Mouse (Mus musculus): ENCODE measurements around the gene Tspo. TPM values are rescaled to one million over a fixed set of nuclear protein-coding genes. Genes with fewer than 3 reads are reported as not detected.

The Tspo gene
- 10 to 100 TPM in 2 of 4 experiments, 1 to 10 TPM in 2; 7.0 to 23.0 (median 12.5) TPM for total RNA-seq (2022)

GRCm38 (mm10) chr15:83563327-83563856 lies at the start of gene Tspo, which contains the start of gene Mcat:
Gene Tspo, plus strand, starts transcription at chr15:83563592.
Gene Mcat, minus strand, starts transcription at chr15:83563787.
- DNase-seq (ENCODE audit: low spot score in 2 of 2), result no peak

DNA sequence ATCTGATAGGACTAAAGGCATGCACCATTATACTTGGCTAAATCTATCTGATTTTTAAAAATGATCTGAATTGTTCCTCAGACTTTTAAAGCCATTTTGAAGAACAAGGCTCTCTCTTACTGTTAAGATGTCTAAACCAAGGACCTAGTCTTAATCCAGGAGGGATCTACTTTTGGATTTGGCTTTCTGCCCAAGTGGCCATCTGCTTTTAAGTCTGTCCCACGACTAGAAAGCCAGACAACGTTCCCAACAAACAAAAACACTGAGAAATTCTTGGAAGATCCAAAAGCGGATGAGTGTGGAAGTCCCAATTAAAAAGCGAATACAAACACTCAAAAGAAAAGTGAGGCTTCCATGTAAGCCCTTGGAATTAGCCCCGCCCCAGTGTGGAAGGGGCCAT lies 48.4 kb upstream of the Tspo start:
- peak in 1 of 2 experiments; percentile 18 for DNase-seq (ENCODE audit: low spot score in 2 of 2)

DNA sequence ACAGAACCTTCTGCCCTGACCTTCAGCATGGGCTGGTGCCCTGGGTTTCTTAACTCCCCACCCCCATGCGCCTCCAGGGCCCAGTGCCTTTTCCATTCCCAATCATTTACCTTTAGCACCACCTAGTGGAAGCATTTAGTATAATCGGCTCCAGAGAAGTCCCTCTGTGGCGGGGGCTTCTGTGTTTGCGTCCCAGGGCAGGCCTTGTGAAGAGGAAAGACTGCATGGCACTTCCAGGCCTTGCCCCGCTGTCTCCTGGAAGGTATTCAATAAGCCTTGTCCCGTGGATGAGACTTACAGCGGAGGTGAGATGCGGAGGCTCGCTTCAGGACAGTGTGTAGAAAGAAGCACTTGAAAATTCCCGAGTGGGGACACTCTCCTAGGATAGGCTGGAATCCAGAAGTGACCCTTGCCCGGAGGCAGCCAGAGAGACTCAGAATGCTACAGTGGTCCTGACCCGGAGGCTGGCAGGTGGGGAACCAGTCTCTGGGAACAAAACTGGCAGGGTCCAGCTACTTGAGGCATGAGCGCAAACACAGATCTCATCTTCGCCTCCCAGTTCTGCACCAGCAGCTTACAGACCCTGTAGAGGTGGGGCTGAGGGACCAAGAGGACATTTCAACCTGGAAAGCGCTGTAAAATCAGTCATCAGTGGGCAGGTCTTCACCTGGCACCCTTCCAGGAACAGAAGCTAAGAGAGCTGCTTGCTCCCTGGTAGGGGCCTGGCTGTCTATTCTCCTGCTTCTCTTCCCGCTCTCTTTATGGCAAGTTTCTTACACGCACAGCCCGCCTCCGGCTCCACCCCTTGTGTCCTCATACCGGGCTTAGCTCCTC lies 45.0 kb upstream of the Tspo start:
- peak in 1 of 2 experiments; percentile 41 for DNase-seq (ENCODE audit: low spot score in 2 of 2)

DNA sequence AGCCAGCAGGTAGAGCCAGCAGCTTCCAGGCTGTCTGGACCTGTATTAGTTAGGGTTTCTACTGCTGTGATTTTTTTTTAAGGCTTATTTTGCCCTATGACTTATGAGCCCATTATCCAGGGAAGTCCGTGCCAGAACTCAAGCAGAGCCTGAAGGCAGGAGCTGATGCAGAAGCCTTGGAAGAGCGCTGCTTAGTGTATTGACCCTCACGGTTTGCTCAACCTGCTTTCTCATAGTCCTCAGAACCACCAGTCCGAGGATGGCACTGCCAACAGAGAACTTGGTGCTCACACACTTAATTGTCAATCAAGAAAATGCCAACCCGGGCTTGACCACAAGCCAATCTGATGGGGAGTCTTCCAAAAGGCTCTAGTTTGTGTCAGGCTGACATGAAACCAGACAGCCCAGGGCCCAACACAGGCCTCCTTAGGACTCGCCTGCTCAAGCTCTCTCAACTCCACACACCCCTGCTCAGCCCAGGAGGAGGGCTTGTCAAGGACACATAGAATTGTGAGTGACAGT lies 42.5 kb upstream of the Tspo start:
- no peak for DNase-seq (ENCODE audit: low spot score in 2 of 2)

DNA sequence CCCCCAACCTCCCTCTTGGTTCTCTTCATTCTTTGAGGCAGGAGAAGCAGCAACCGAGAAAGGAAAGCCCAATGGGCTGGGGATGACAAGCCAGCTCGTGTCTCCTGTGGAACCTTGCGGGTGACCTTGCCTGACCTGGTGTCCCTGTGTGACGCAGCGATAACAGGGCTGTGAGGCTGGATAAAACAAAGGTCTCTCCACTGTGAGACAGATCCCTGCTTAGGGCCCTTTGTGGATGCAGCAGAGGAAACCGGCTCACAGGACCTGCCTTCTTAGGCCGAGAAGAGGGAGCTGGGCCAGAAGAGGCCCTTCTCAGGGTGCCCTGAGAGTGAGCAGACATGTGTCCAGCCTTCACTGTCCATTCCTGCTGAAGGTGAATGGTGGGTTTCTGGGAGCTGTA lies 40.2 kb upstream of the Tspo start:
- no peak for DNase-seq (ENCODE audit: low spot score in 2 of 2)

DNA sequence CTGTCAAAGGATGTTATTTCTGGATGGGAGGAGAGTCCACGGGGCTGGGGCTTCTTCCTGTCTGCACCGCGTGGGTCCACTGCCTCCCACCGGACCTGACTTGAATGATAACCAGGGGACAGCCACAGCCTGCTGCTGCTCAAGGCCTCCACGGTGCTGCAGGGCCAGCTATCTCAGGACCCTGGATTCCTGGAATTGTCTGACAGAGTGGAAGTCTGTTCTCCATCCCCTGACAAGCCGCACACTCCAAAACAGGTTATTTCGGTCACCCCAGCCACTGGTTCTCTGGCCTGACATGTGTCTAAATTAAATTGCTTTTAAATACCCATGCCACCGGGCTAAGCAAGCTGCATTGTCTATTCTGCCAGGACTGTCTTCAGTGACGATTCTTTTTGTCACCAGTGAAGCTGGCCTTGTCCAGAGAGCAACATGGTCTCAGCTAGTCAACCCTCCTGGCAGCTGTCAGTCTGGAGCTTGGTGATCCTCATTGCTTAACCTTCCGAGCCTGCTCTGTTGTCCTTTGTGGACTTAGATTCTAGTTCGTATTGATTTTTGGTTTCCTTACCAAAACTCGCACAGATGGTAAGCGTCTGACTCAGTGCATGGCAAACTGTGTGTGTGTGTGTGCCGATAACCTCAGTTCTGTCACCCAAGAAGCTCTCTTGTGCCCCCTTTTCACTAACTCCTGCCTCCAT lies 39.6 kb upstream of the Tspo start:
- DNase-seq (ENCODE audit: low spot score in 2 of 2), result no peak

DNA sequence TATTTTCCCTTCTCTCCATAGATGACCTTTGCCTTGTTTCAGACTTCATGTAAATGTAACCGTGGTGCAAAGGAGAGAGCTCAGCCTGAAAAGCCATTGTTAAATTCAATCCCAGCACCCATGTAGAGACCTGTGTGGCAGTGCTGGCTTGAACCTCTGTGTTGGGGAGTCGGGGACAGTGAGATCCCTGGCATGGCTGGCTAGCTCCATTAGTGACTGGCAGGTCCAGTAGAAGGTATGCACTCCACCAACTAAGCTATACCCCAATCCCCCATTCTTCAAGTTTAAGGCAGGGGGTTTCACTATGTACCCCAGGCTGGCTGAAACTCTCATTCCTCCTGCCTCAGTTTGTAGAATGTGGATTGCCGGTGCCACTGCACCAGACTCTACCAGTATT lies 39.1 kb upstream of the Tspo start:
- no peak for DNase-seq (ENCODE audit: low spot score in 2 of 2)

DNA sequence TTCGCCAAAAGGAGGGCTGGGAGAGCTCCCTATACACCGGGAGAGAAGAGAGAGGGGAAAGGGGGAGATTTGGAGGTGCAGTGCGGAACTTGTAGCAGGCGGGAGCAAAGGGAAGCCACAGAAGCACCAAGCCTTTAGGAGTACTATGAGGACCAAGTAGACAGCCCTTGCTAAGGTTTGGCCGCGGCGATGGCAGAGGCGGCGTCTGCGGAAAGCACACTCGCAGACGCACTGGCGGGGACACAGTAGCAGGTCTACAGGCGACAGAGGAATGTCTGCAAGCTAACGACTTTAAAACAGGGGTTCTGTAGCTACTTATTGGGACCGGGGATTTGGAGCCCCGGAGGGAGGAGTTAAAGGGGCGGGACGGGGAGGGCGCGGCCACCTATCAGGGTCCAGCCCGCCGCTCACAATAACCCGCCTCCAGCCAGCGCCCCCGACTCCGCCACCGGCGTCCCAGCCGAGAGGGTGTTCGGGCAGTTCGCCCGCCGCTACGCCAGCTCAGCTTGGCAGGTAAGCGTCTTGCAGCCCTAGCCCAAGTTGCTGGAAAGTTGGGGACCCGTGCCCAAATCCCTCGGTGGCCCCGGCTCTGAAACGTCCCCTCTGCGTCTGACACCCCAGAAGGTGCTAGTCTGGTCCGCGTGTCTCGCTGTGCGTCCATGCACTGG lies 36.8 kb upstream of the Tspo start, which contains the start of gene Bik:
Bik (plus strand) TSS at position 439 of the 668 bp plus-strand sequence.
- DNase-seq (ENCODE audit: low spot score in 2 of 2), result no peak

GRCm38 (mm10) chr15:83527092-83527437 lies 36.3 kb upstream of the Tspo start:
- no peak for DNase-seq (ENCODE audit: low spot score in 2 of 2)

DNA sequence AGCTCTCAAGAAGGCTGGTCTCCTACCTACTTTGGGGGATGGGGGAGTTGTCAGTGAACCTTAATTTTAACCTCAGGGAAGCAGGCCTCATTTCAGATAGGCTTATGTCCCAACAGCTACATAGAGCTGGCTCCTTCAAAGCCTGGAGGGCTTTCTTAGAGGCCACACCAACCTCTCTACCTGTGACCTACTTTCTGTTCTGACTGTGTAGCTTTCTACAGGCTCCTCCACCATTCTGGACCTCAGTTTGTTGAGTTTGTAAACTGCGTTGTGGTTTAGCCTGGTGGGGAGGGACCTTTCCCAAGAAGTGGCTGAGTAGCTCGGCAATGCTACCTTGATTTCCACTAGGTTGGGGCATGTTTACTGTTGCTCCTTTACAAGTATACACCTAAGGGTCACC lies 35.6 kb upstream of the Tspo start:
- no peak for DNase-seq (ENCODE audit: low spot score in 2 of 2)

- no peak for DNase-seq (ENCODE audit: low spot score in 2 of 2)
Observed at GRCm38 (mm10) chr15:83528892-83529291, 34.5 kb upstream of the Tspo start.

DNA sequence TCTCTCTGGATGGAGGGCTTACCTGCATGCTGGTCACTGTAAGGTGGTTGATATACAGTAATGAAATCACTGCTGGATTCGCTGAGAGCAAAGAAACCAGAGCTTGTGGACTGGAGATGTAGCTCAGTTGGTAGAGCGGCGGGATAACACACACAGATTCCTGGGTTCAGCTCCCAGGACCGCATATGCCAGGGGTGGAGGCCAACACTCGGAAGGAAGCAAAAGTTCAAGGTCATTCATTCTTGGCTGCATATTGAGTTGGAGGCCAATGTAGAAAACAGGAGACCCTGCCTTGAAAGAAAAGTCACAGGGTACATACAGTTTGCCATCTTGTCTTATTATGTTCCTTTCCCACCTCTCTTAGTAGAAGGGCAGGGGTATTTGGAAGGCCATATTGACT lies 33.6 kb upstream of the Tspo start:
- DNase-seq (ENCODE audit: low spot score in 2 of 2), result no peak

- no peak for DNase-seq (ENCODE audit: low spot score in 2 of 2)
Observed at GRCm38 (mm10) chr15:83530233-83530632, 33.2 kb upstream of the Tspo start.

GRCm38 (mm10) chr15:83530688-83531087 lies 32.7 kb upstream of the Tspo start:
- DNase-seq (ENCODE audit: low spot score in 2 of 2), result no peak

GRCm38 (mm10) chr15:83531961-83532469 lies 31.4 kb upstream of the Tspo start:
- no peak for DNase-seq (ENCODE audit: low spot score in 2 of 2)

- DNase-seq (ENCODE audit: low spot score in 2 of 2), result no peak
Observed at GRCm38 (mm10) chr15:83532606-83533005, 30.8 kb upstream of the Tspo start.

DNA sequence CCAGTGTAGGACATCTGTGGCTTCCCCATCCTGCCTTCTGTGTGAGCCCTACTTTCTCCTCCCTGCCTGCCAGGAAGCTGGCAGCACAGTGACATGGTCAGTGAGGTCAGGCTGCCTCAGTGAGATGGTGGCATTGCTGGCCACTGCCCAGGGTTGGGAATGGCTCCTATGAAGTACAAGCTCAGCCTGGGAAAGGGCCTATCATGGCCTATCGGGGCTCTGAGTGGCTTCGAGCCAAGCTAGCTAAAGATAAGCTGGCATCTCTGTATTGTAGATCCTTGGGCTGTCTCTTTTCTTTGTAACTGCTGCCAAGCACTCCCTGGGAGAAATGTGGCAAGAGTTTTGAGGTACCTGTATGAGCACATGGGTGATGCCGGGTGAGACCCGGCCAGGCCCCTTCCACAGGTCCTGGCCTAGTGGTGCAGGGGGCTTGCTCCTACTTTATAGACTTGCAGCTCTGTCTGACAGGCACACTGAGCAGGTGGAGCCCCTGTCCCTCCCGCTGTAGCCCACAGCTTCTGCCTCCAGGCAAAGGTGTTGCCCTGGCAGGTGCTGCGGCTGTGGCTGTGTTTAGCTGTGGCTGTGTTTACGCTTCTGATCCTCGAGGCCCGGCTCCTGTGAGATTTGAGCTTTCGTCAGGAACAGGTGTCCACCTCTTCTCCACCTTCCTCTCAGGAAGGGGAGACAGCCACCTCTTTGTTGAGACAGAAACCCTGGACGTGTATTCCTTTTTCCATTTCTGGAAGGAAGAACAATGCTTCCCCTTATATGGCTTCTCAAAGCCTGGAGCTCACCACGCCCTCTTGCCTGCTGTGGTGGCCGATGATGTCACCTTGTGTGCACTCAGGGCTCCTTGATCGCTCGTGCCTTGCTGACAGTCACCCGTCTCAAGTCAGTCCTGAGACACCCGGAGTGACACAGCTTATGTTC lies 28.2 kb upstream of the Tspo start:
- no peak for DNase-seq (ENCODE audit: low spot score in 2 of 2)

GRCm38 (mm10) chr15:83535890-83536231 lies 27.5 kb upstream of the Tspo start:
- DNase-seq (ENCODE audit: low spot score in 2 of 2), result no peak

GRCm38 (mm10) chr15:83538855-83539254 lies 24.5 kb upstream of the Tspo start:
- no peak for DNase-seq (ENCODE audit: low spot score in 2 of 2)

- no peak for DNase-seq (ENCODE audit: low spot score in 2 of 2)
Observed at GRCm38 (mm10) chr15:83539905-83540304, 23.5 kb upstream of the Tspo start.

Data from layer of hippocampus, adult 8-10 months (tissue).